Mouse (Mus musculus) intestine, embryonic 14.5 days (tissue): Measurements from ENCODE around the gene Adamtsl1. TPM values are rescaled to one million over a fixed set of nuclear protein-coding genes. Genes with fewer than 3 reads are reported as not detected.

Experiments
- ATAC-seq: fragments of 200-750 bp; cut with Nextera tagmentation; replicated peaks from 2 replicates; pipeline ENCODE4 v1.8.0; 2017; ENCODE audit warnings: low read depth, moderate number of reproducible peaks, moderate TSS enrichment, moderate library complexity; ENCODE audit not compliant: low FRiP score, low TSS enrichment
- DNase-seq: peaks from one replicate; pipeline ENCODE4 v3.0.0-alpha.2; 2018; ENCODE audit warnings: low spot score
- H3K27ac ChIP-seq: fragments of 300-500 bp; sonication (generic); 2 replicates; pipeline ENCODE4 v1.5.1; 2014; ENCODE audit warnings: low read depth, mild to moderate bottlenecking, control low read depth
- H3K27me3 ChIP-seq: fragments of 300-500 bp; sonication (generic); replicated peaks from 2 replicates; pipeline ENCODE4 v1.6.1; 2014; ENCODE audit warnings: low read length, control low read depth; ENCODE audit not compliant: control insufficient read depth, insufficient read depth
- H3K36me3 ChIP-seq: fragments of 300-500 bp; sonication (generic); 2 replicates; pipeline ENCODE4 v1.6.1; 2014; ENCODE audit warnings: low read length, control low read depth; ENCODE audit not compliant: control insufficient read depth, insufficient read depth
- H3K4me1 ChIP-seq: fragments of 300-500 bp; sonication (generic); replicated peaks from 2 replicates; pipeline ENCODE4 v1.6.1; 2014; ENCODE audit warnings: low read length, control low read depth, mixed read lengths; ENCODE audit not compliant: control insufficient read depth, insufficient read depth
- H3K4me2 ChIP-seq: fragments of 300-500 bp; sonication (generic); 2 replicates; pipeline ENCODE4 v1.6.1; 2014; ENCODE audit warnings: low read length
- H3K4me3 ChIP-seq: fragments of 300-500 bp; sonication (generic); 2 replicates; pipeline ENCODE4 v1.5.1; 2014; ENCODE audit warnings: low read depth, low read length, control low read depth, mixed read lengths
- H3K9ac ChIP-seq: fragments of 300-500 bp; sonication (generic); 2 replicates; pipeline ENCODE4 v1.6.1; 2014; ENCODE audit warnings: mild to moderate bottlenecking, low read length
- H3K9me3 ChIP-seq: fragments of 300-500 bp; sonication (generic); 2 replicates; pipeline ENCODE4 v1.6.1; 2016; ENCODE audit warnings: low read length, control low read depth; ENCODE audit not compliant: control insufficient read depth
- WGBS: fragments of 180-500 bp; shearing (Covaris S2); extraction: QIAGEN DNeasy Blood & Tissue Kit; methylation state at CpG from one replicate; pipeline ENCODE4 v1.1.7; 2014; 5-methylcytosine and 5-hydroxymethylcytosine counted together
- polyA plus RNA-seq: library from polyadenylated mRNA; unstranded; fragments of >200 nt; fragmentation: Nextera tagmentation; extraction: Ambion mirVana; gene quantifications from 2 replicates; pipeline ENCODE4 v1.2.1, GENCODE M21; 2014

Gene Adamtsl1
- polyA plus RNA-seq, 1 experiment from 2014 or later, result 12.4 TPM

DNA sequence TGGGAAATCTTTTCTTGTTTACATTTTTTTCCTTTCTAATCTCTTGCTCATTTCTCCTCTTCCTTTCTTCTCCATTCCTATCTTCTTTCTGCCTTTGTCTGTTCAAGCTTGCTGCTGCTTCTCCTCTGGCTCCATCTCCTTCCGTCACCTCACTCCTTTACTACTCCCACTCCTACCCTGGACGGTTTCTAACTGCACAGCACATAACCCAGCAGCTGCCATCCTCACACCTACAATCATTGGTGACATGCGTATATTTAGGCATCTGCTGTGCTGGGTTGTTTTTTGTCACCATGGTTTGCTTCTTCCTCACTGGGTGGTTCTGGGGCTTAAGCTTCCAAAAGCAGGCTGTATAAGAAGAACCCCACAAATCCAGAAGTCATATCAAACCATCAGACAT lies 936.5 kb downstream of the Adamtsl1 start:
- no peak overlapping the region for H3K27ac ChIP-seq
- no peak overlapping the region for H3K9ac ChIP-seq
- H3K36me3 ChIP-seq, result no peaks in the 10 kb centered on the region
- H3K4me1 ChIP-seq, result no peaks in the 10 kb centered on the region
- H3K4me2 ChIP-seq, result no peak overlapping the region
- H3K27me3 ChIP-seq, result no peaks in the 10 kb centered on the region
- H3K9me3 ChIP-seq, result no peaks in the 10 kb centered on the region
- no peak for DNase-seq
- ATAC-seq, result no peak
- H3K4me3 ChIP-seq, result no peak overlapping the region
- 84% methylated on average over 3 of the region's 3 CpGs for WGBS

GRCm38 (mm10) chr4:86464808-86465207 lies 950.8 kb downstream of the Adamtsl1 start:
- H3K27ac ChIP-seq, result no peak overlapping the region
- no peak overlapping the region for H3K4me2 ChIP-seq
- H3K4me1 ChIP-seq, result no peaks in the 10 kb centered on the region
- no peak overlapping the region for H3K9ac ChIP-seq
- no peaks in the 10 kb centered on the region for H3K9me3 ChIP-seq
- WGBS, result 86% methylated on average over 5 of the region's 5 CpGs
- no peaks in the 10 kb centered on the region for H3K36me3 ChIP-seq
- H3K4me3 ChIP-seq, result no peak overlapping the region
- ATAC-seq (no peak), DNase-seq (no peak)
- no peaks in the 10 kb centered on the region for H3K27me3 ChIP-seq
